Mouse (Mus musculus) gastrocnemius, postnatal 14 days (tissue): ENCODE measurements around the gene Sorcs3. TPM values are rescaled to one million over a fixed set of nuclear protein-coding genes. Genes with fewer than 3 reads are reported as not detected.

ENCODE experiments used
- DNase-seq: peaks from one replicate; pipeline ENCODE4 v3.0.0; 2021; ENCODE audit warnings: mixed read lengths
- intact Hi-C: fragments of 180-260 bp; cut with DNase I; formaldehyde crosslinking; loops from one replicate; pipeline ENCODE4 v1.15.1; 2025; ENCODE audit warnings: low total_unique reads
- total RNA-seq, 2 experiments: library from RNA; stranded (reverse); gene quantifications; 2 replicates each; pipeline ENCODE4 v1.2.3; 2021

Gene Sorcs3
- total RNA-seq, 2 experiments from 2014 or later, result not detected

GRCm38 (mm10) chr19:48280273-48280672 is 74.4 kb downstream of the Sorcs3 start:
- intact Hi-C loops, result no loop called here
- DNase-seq, result no peak

- intact Hi-C loops, result no loop called here
- DNase-seq, result no peak
Measured at GRCm38 (mm10) chr19:48282250-48282649, 76.4 kb downstream of the Sorcs3 start.

GRCm38 (mm10) chr19:48283217-48283616 is 77.4 kb downstream of the Sorcs3 start:
- no peak for DNase-seq
- intact Hi-C loops, result no loop called here

GRCm38 (mm10) chr19:48285602-48286225 is 79.9 kb downstream of the Sorcs3 start:
- no peak for DNase-seq
- intact Hi-C loops, result no loop called here

- intact Hi-C loops, result no loop called here
Measured at GRCm38 (mm10) chr19:48294251-48294650, 88.4 kb downstream of the Sorcs3 start.

GRCm38 (mm10) chr19:48298384-48298783 is 92.6 kb downstream of the Sorcs3 start:
- no peak for DNase-seq
- intact Hi-C loops, result no loop called here

More at GRCm38 (mm10) chr19:48294251-48294650, 88.4 kb downstream of the Sorcs3 start:
- no peak for DNase-seq

GRCm38 (mm10) chr19:48300440-48301231 is 94.8 kb downstream of the Sorcs3 start:
- no peak for DNase-seq
- intact Hi-C loops, result no loop called here

- intact Hi-C loops, result no loop called here
Measured at GRCm38 (mm10) chr19:48301300-48301699, 95.5 kb downstream of the Sorcs3 start.

GRCm38 (mm10) chr19:48308341-48308740 is 102.5 kb downstream of the Sorcs3 start:
- intact Hi-C loops, result no loop called here
- no peak for DNase-seq

More at GRCm38 (mm10) chr19:48301300-48301699, 95.5 kb downstream of the Sorcs3 start:
- DNase-seq, result no peak

GRCm38 (mm10) chr19:48309531-48310337 is 103.9 kb downstream of the Sorcs3 start:
- intact Hi-C loops, result no loop called here
- DNase-seq, result no peak

- intact Hi-C loops, result no loop called here
- no peak for DNase-seq
Measured at GRCm38 (mm10) chr19:48310338-48310710, 104.5 kb downstream of the Sorcs3 start.

- DNase-seq, result no peak
- intact Hi-C loops, result no loop called here
Measured at GRCm38 (mm10) chr19:48313776-48314175, 108.0 kb downstream of the Sorcs3 start.

- intact Hi-C loops, result no loop called here
- DNase-seq, result no peak
Measured at GRCm38 (mm10) chr19:48327115-48327514, 121.3 kb downstream of the Sorcs3 start.

- intact Hi-C loops, result no loop called here
- no peak for DNase-seq
Measured at GRCm38 (mm10) chr19:48328171-48328570, 122.3 kb downstream of the Sorcs3 start.

GRCm38 (mm10) chr19:48331640-48332039 is 125.8 kb downstream of the Sorcs3 start:
- intact Hi-C loops, result no loop called here
- DNase-seq, result no peak

GRCm38 (mm10) chr19:48333085-48333484 is 127.3 kb downstream of the Sorcs3 start:
- intact Hi-C loops, result no loop called here
- DNase-seq, result no peak

GRCm38 (mm10) chr19:48337461-48337860 is 131.6 kb downstream of the Sorcs3 start:
- no peak for DNase-seq
- intact Hi-C loops, result no loop called here

GRCm38 (mm10) chr19:48338098-48338497 is 132.3 kb downstream of the Sorcs3 start:
- intact Hi-C loops, result no loop called here
- DNase-seq, result no peak

GRCm38 (mm10) chr19:48342770-48343169 is 136.9 kb downstream of the Sorcs3 start:
- intact Hi-C loops, result no loop called here

GRCm38 (mm10) chr19:48343442-48343841 is 137.6 kb downstream of the Sorcs3 start:
- intact Hi-C loops, result no loop called here
- DNase-seq, result no peak

More at GRCm38 (mm10) chr19:48342770-48343169, 136.9 kb downstream of the Sorcs3 start:
- DNase-seq, result no peak
